Mouse (Mus musculus): ENCODE measurements around the gene Gramd1b. TPM values are rescaled to one million over a fixed set of nuclear protein-coding genes. Genes with fewer than 3 reads are reported as not detected.

Gramd1b gene
- polyA plus RNA-seq, 1 experiment from 2014 or later: 4.0 TPM

DNA sequence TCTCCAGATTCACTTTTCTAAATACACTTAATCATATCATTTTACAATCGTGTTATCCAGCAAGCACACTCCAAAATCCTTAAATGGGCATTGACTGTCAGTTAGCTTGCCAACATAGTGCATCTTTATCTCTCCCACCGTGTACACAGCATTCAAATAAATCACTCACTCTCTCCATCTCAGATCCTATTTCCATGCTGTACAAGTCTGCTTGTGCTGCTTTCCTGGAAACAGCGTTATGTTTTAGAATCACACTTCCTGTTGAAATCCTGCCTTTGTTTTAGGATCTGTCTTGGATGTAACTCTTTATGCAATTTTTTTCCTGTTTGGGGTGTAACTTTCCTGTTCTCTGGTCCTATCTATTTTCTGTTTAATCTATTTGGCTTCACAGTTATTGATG lies 278.7 kb downstream of the Gramd1b start:
- Histone ChIP-seq H3K36me3 (ENCODE audit: control insufficient read depth, insufficient read depth, low read length) (no peaks in the 10 kb centered on the region), H3K9ac (ENCODE audit: low read length) (no peak overlapping the region), H3K4me2 (ENCODE audit: low read depth) (no peak overlapping the region), H3K4me1 (ENCODE audit: control insufficient read depth, insufficient read depth, low read length) (no peaks in the 10 kb centered on the region), H3K27me3 (ENCODE audit: control insufficient read depth, insufficient read depth, low read length) (no peaks in the 10 kb centered on the region), H3K27ac (ENCODE audit: low read depth, low read length) (no peak overlapping the region), H3K4me3 (ENCODE audit: low read depth, low read length) (no peak overlapping the region), H3K9me3 (ENCODE audit: control insufficient read depth, low read length) (no peaks in the 10 kb centered on the region)
- DNase-seq (ENCODE audit: low spot score) (no peak), ATAC-seq (ENCODE audit: insufficient read depth, low FRiP score, low TSS enrichment) (no peak)
- 77% methylated on average over 3 of the region's 3 CpGs for WGBS

DNA sequence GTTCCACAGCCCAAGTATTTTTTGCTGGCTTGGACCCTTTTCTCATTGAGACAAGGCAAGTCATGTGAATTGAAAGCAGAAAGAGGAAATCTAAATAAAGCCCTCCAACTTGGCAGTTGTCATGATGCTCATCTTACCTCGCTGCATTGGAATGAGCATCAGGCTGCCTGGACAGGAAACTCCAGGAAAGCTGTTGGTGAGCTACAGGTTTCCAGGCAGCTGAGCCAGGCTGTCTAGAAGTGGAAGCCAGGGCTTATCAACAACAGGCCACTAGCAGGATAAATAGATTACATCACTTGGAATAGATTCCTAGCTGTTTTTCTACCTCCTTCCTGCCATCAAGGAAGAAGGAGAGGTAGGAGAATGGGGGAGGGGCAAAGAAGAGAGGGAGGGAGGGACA lies 282.1 kb downstream of the Gramd1b start:
- H3K4me1 ChIP-seq (ENCODE audit: control insufficient read depth, insufficient read depth, low read length): no peaks in the 10 kb centered on the region
- H3K9me3 ChIP-seq (ENCODE audit: control insufficient read depth, low read length): no peaks in the 10 kb centered on the region
- H3K36me3 ChIP-seq (ENCODE audit: control insufficient read depth, insufficient read depth, low read length): no peaks in the 10 kb centered on the region
- H3K27me3 ChIP-seq (ENCODE audit: control insufficient read depth, insufficient read depth, low read length): no peaks in the 10 kb centered on the region
- no peak overlapping the region for H3K4me3 ChIP-seq (ENCODE audit: low read depth, low read length)
- ATAC-seq (ENCODE audit: insufficient read depth, low FRiP score, low TSS enrichment): no peak
- 84% methylated on average over 1 of the region's 1 CpGs for WGBS
- no peak for DNase-seq (ENCODE audit: low spot score)
- no peak overlapping the region for H3K27ac ChIP-seq (ENCODE audit: low read depth, low read length)
- H3K9ac ChIP-seq (ENCODE audit: low read length): no peak overlapping the region
- H3K4me2 ChIP-seq (ENCODE audit: low read depth): no peak overlapping the region

- WGBS: 85% methylated on average over 6 of the region's 6 CpGs
- no peak for DNase-seq (ENCODE audit: low spot score)
These were observed 284.5 kb downstream of the Gramd1b start for GRCm38 (mm10) chr9:40246702-40247101.

GRCm38 (mm10) chr9:40245974-40246665 lies 285.1 kb downstream of the Gramd1b start:
- peaks cover 4% of the 10 kb centered on the region; the same call in 1 of the 2 replicates for H3K4me1 ChIP-seq (ENCODE audit: control insufficient read depth, insufficient read depth, low read length)
- ATAC-seq (ENCODE audit: insufficient read depth, low FRiP score, low TSS enrichment) (no peak), DNase-seq (ENCODE audit: low spot score) (no peak)
- 86% methylated on average over 7 of the region's 7 CpGs for WGBS
- H3K9me3 ChIP-seq (ENCODE audit: control insufficient read depth, low read length): no peaks in the 10 kb centered on the region
- no peak overlapping the region for H3K4me2 ChIP-seq (ENCODE audit: low read depth)
- H3K36me3 ChIP-seq (ENCODE audit: control insufficient read depth, insufficient read depth, low read length): no peaks in the 10 kb centered on the region
- H3K9ac ChIP-seq (ENCODE audit: low read length): no peak overlapping the region
- no peak overlapping the region for H3K27ac ChIP-seq (ENCODE audit: low read depth, low read length)
- H3K27me3 ChIP-seq (ENCODE audit: control insufficient read depth, insufficient read depth, low read length): no peaks in the 10 kb centered on the region
- H3K4me3 ChIP-seq (ENCODE audit: low read depth, low read length): no peak overlapping the region

More at GRCm38 (mm10) chr9:40246702-40247101, 284.5 kb downstream of the Gramd1b start:
- H3K9me3 ChIP-seq (ENCODE audit: control insufficient read depth, low read length): no peaks in the 10 kb centered on the region
- no peak overlapping the region for H3K4me2 ChIP-seq (ENCODE audit: low read depth)
- no peak overlapping the region for H3K9ac ChIP-seq (ENCODE audit: low read length)
- no peaks in the 10 kb centered on the region for H3K36me3 ChIP-seq (ENCODE audit: control insufficient read depth, insufficient read depth, low read length)
- H3K4me3 ChIP-seq (ENCODE audit: low read depth, low read length): no peak overlapping the region
- no peaks in the 10 kb centered on the region for H3K4me1 ChIP-seq (ENCODE audit: control insufficient read depth, insufficient read depth, low read length)
- no peak for ATAC-seq (ENCODE audit: insufficient read depth, low FRiP score, low TSS enrichment)
- H3K27me3 ChIP-seq (ENCODE audit: control insufficient read depth, insufficient read depth, low read length): no peaks in the 10 kb centered on the region
- no peak overlapping the region for H3K27ac ChIP-seq (ENCODE audit: low read depth, low read length)

GRCm38 (mm10) chr9:40245466-40245865 lies 285.7 kb downstream of the Gramd1b start:
- Histone ChIP-seq H3K9me3 (ENCODE audit: control insufficient read depth, low read length) (no peaks in the 10 kb centered on the region), H3K4me1 (ENCODE audit: control insufficient read depth, insufficient read depth, low read length) (peaks cover 6% of the 10 kb centered on the region; the same call in 1 of the 2 replicates), H3K27ac (ENCODE audit: low read depth, low read length) (no peak overlapping the region), H3K9ac (ENCODE audit: low read length) (no peak overlapping the region), H3K36me3 (ENCODE audit: control insufficient read depth, insufficient read depth, low read length) (no peaks in the 10 kb centered on the region), H3K4me3 (ENCODE audit: low read depth, low read length) (no peak overlapping the region), H3K4me2 (ENCODE audit: low read depth) (no peak overlapping the region), H3K27me3 (ENCODE audit: control insufficient read depth, insufficient read depth, low read length) (no peaks in the 10 kb centered on the region)
- DNase-seq (ENCODE audit: low spot score): peak; percentile 16
- ATAC-seq (ENCODE audit: insufficient read depth, low FRiP score, low TSS enrichment): no peak
- WGBS: 65% methylated on average over 9 of the region's 9 CpGs

Other genes with a start within 250 kb of the Gramd1b start
- gene Gm21915, start 139.2 kb upstream of the Gramd1b start, polyA plus RNA-seq (2014; fragmentation: Nextera tagmentation; extraction: Ambion mirVana): not detected in 2 replicates
- gene Clmp, start 154.6 kb upstream of the Gramd1b start, polyA plus RNA-seq (2014; fragmentation: Nextera tagmentation; extraction: Ambion mirVana): 46.9 and 47.1 TPM in 2 replicates